Mouse (Mus musculus): ENCODE results near the gene Cd5. TPM values are rescaled to one million over a fixed set of nuclear protein-coding genes. Genes with fewer than 3 reads are reported as not detected.

Gene Cd5
- polyA plus RNA-seq (2015; fragmentation: Nextera tagmentation; extraction: Ambion mirVana) = 0.25 and 0.28 TPM in 2 replicates

- H3K9me3 ChIP-seq = no peaks in the 10 kb centered on the region
- H3K27ac ChIP-seq (replicated peaks) = no peak within 1 kb of the TSS
- ATAC-seq (ENCODE audit: low FRiP score, low read depth) = no peak
- no peaks in the 10 kb centered on the region for H3K4me1 ChIP-seq (replicated peaks)
- H3K36me3 ChIP-seq = no peaks in the 10 kb centered on the region
- no peak within 1 kb of the TSS for H3K4me3 ChIP-seq
- no peak within 1 kb of the TSS for H3K4me2 ChIP-seq
- H3K9ac ChIP-seq = no peak within 1 kb of the TSS
- no peaks in the 10 kb centered on the region for H3K27me3 ChIP-seq
- WGBS = 83% methylated on average over 4 of the region's 4 CpGs
Measured at GRCm38 (mm10) chr19:10738811-10739210, at the start of gene Cd5. Gene Cd5, minus strand, starts transcription at chr19:10739002.

- WGBS = 75% methylated on average over 9 of the region's 9 CpGs
- H3K4me3 ChIP-seq = no peak overlapping the region
- no peak overlapping the region for H3K9ac ChIP-seq
- H3K9me3 ChIP-seq = no peaks in the 10 kb centered on the region
- H3K4me1 ChIP-seq (replicated peaks) = peaks cover 14% of the 10 kb centered on the region
- H3K4me2 ChIP-seq = no peak overlapping the region
- no peaks in the 10 kb centered on the region for H3K36me3 ChIP-seq
- no peaks in the 10 kb centered on the region for H3K27me3 ChIP-seq
- no peak overlapping the region for H3K27ac ChIP-seq (replicated peaks)
- ATAC-seq (ENCODE audit: low FRiP score, low read depth) = no peak
Measured at GRCm38 (mm10) chr19:10788242-10788641, 49.4 kb upstream of the Cd5 start.

- WGBS = 89% methylated on average over 4 of the region's 4 CpGs
- Histone ChIP-seq H3K27me3 (no peaks in the 10 kb centered on the region), H3K9ac (no peak overlapping the region), H3K9me3 (no peaks in the 10 kb centered on the region), H3K4me3 (no peak overlapping the region), H3K27ac (replicated peaks) (no peak overlapping the region), H3K4me1 (replicated peaks) (peaks cover 14% of the 10 kb centered on the region), H3K4me2 (no peak overlapping the region), H3K36me3 (no peaks in the 10 kb centered on the region)
- ATAC-seq (ENCODE audit: low FRiP score, low read depth) = no peak
Measured at GRCm38 (mm10) chr19:10787406-10787805, 48.6 kb upstream of the Cd5 start.

GRCm38 (mm10) chr19:10786753-10787152 is 48.0 kb upstream of the Cd5 start:
- H3K27ac ChIP-seq (replicated peaks) = no peak overlapping the region
- peaks cover 14% of the 10 kb centered on the region for H3K4me1 ChIP-seq (replicated peaks)
- H3K27me3 ChIP-seq = no peaks in the 10 kb centered on the region
- no peak overlapping the region for H3K4me3 ChIP-seq
- H3K4me2 ChIP-seq = no peak overlapping the region
- no peak for ATAC-seq (ENCODE audit: low FRiP score, low read depth)
- H3K9ac ChIP-seq = no peak overlapping the region
- 85% methylated on average over 6 of the region's 6 CpGs for WGBS
- H3K9me3 ChIP-seq = no peaks in the 10 kb centered on the region
- no peaks in the 10 kb centered on the region for H3K36me3 ChIP-seq

DNA sequence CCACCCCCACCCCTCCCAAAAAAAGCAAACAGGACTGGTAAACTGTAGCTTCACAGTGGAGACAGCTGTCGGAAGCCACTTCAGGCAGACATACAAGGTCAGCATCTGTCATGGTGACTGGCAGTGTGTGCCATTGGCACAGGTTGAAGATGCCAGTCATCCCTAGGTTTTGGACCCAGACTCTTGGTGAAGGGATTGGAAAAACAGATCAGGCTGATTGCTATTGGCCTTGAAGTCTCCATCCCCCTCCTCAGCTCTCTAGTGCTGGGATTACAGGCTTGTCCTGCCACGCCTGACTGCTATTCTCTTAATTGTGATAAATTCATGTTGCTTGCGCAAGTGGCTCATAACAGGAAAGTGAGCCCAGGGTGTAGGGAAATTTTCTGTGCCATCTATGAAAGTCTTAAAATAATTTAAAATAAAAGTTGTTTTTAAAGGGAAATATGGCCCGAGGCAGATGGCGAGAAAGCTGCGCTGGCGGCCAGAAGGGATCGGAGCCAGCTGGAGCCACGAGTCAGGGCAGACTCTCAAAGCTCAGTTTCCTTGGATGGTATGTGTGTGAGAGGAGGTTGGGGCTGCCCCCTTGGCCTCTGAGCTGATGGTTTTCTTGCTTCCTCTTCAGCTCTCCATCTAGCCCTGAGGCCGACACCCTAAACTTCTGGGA is 46.1 kb upstream of the Cd5 start:
- Histone ChIP-seq H3K36me3 (no peaks in the 10 kb centered on the region), H3K9ac (no peak overlapping the region), H3K9me3 (no peaks in the 10 kb centered on the region), H3K27ac (replicated peaks) (no peak overlapping the region), H3K4me2 (no peak overlapping the region), H3K27me3 (no peaks in the 10 kb centered on the region), H3K4me3 (no peak overlapping the region), H3K4me1 (replicated peaks) (peaks cover 14% of the 10 kb centered on the region)
- 66% methylated on average over 10 of the region's 10 CpGs for WGBS
- ATAC-seq (ENCODE audit: low FRiP score, low read depth) = peak; percentile 28; the same call in 1 of the 2 replicates

- peaks cover 14% of the 10 kb centered on the region for H3K4me1 ChIP-seq (replicated peaks)
- 0 out of 2 replicates have a peak, but pooled peaks have one; percentile 42 for ATAC-seq (ENCODE audit: low FRiP score, low read depth)
- 0 out of 2 replicates have a peak overlapping the region, but pooled peaks have one; percentile 53 for H3K27ac ChIP-seq (replicated peaks)
- H3K4me3 ChIP-seq = no peak overlapping the region
- no peak overlapping the region for H3K9ac ChIP-seq
- no peaks in the 10 kb centered on the region for H3K36me3 ChIP-seq
- no peaks in the 10 kb centered on the region for H3K9me3 ChIP-seq
- H3K4me2 ChIP-seq = no peak overlapping the region
- WGBS = 31% methylated on average over 3 of the region's 3 CpGs
- no peaks in the 10 kb centered on the region for H3K27me3 ChIP-seq
Measured at GRCm38 (mm10) chr19:10784061-10784460, 45.3 kb upstream of the Cd5 start.

DNA sequence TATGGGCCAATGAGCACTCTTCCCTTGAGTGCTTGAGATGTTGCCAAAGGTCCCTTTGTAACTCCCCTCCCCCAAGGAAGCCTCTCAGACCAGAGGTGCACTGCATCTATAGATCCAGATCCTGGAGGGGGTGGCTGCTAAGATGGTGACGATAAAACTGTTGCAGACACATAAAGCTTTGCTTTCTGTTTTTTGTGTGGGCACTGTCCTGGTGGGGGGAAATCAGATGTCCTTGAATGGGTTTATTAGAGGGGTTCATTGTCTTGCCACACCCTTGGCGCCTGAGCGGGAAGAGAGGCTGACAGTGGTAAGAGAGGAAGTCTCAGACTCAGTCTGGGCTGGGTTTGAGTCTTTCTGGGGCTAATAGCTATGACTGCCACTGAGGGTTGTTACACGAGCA is 44.4 kb upstream of the Cd5 start:
- 86% methylated on average over 4 of the region's 4 CpGs for WGBS
- Histone ChIP-seq H3K4me2 (no peak overlapping the region), H3K27ac (replicated peaks) (no peak overlapping the region), H3K27me3 (no peaks in the 10 kb centered on the region), H3K4me3 (no peak overlapping the region), H3K36me3 (no peaks in the 10 kb centered on the region), H3K9me3 (no peaks in the 10 kb centered on the region), H3K9ac (no peak overlapping the region), H3K4me1 (replicated peaks) (peaks cover 14% of the 10 kb centered on the region)
- no peak for ATAC-seq (ENCODE audit: low FRiP score, low read depth)

DNA sequence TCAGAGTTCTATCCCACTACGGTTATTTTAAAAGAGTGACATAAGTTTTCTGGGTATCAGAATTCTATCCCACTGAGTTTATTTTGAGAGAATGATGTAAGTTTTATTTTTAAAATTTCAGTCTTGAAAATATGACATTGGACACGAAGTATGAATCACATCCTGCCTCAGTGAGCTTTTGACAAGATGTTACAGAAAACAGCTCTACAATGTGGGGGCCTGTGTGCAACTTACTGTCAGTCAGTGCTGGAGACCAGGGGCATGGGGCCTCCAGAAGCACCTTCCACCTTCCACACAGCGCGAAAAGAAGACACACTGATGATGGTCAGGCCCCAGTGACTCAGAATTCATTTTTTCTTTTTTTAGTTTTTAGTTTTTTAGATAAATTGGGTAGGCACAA is 42.8 kb upstream of the Cd5 start:
- H3K4me2 ChIP-seq = no peak overlapping the region
- no peak overlapping the region for H3K9ac ChIP-seq
- peaks cover 14% of the 10 kb centered on the region for H3K4me1 ChIP-seq (replicated peaks)
- no peak for ATAC-seq (ENCODE audit: low FRiP score, low read depth)
- no peak overlapping the region for H3K4me3 ChIP-seq
- WGBS = 87% methylated on average over 4 of the region's 4 CpGs
- H3K27ac ChIP-seq (replicated peaks) = no peak overlapping the region
- no peaks in the 10 kb centered on the region for H3K36me3 ChIP-seq
- H3K27me3 ChIP-seq = no peaks in the 10 kb centered on the region
- no peaks in the 10 kb centered on the region for H3K9me3 ChIP-seq

GRCm38 (mm10) chr19:10776906-10777305 is 38.1 kb upstream of the Cd5 start:
- no peaks in the 10 kb centered on the region for H3K36me3 ChIP-seq
- H3K27me3 ChIP-seq = no peaks in the 10 kb centered on the region
- WGBS = 92% methylated on average over 4 of the region's 4 CpGs
- no peak overlapping the region for H3K27ac ChIP-seq (replicated peaks)
- H3K4me3 ChIP-seq = no peak overlapping the region
- H3K9ac ChIP-seq = no peak overlapping the region
- H3K4me1 ChIP-seq (replicated peaks) = no peaks in the 10 kb centered on the region
- no peak overlapping the region for H3K4me2 ChIP-seq
- ATAC-seq (ENCODE audit: low FRiP score, low read depth) = no peak
- no peaks in the 10 kb centered on the region for H3K9me3 ChIP-seq

- no peak overlapping the region for H3K9ac ChIP-seq
- H3K27ac ChIP-seq (replicated peaks) = no peak overlapping the region
- no peak for ATAC-seq (ENCODE audit: low FRiP score, low read depth)
- no peaks in the 10 kb centered on the region for H3K36me3 ChIP-seq
- peaks cover 11% of the 10 kb centered on the region for H3K4me1 ChIP-seq (replicated peaks)
- no peaks in the 10 kb centered on the region for H3K27me3 ChIP-seq
- no peak overlapping the region for H3K4me3 ChIP-seq
- whole genome bisulfite sequencing = 95% methylated on average over 6 of the region's 6 CpGs
- no peaks in the 10 kb centered on the region for H3K9me3 ChIP-seq
- no peak overlapping the region for H3K4me2 ChIP-seq
Measured at GRCm38 (mm10) chr19:10774141-10774540, 35.3 kb upstream of the Cd5 start.

DNA sequence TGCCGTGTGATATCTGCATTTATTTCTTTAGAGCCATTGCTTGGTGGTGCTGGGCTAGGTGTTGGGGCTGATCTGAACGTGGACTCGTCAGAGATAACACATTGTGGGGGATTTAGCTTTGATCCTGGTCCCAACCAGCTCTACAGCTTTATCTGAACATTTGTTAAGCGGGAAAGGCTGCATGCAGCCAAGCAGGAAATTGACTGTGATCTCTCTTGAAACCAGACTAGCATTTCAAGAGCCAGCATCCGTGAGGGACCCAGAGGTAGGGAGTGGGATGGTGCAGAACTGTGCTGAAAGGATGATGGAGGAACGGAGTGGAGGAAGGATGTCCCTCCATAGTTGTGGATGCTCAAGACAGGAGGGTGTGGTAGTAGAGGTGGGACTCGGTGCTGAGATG is 34.6 kb upstream of the Cd5 start:
- H3K27me3 ChIP-seq = no peaks in the 10 kb centered on the region
- WGBS = 79% methylated on average over 7 of the region's 7 CpGs
- no peaks in the 10 kb centered on the region for H3K9me3 ChIP-seq
- no peak overlapping the region for H3K4me3 ChIP-seq
- peaks cover 19% of the 10 kb centered on the region for H3K4me1 ChIP-seq (replicated peaks)
- no peak overlapping the region for H3K4me2 ChIP-seq
- no peak for ATAC-seq (ENCODE audit: low FRiP score, low read depth)
- no peak overlapping the region for H3K27ac ChIP-seq (replicated peaks)
- no peaks in the 10 kb centered on the region for H3K36me3 ChIP-seq
- no peak overlapping the region for H3K9ac ChIP-seq

DNA sequence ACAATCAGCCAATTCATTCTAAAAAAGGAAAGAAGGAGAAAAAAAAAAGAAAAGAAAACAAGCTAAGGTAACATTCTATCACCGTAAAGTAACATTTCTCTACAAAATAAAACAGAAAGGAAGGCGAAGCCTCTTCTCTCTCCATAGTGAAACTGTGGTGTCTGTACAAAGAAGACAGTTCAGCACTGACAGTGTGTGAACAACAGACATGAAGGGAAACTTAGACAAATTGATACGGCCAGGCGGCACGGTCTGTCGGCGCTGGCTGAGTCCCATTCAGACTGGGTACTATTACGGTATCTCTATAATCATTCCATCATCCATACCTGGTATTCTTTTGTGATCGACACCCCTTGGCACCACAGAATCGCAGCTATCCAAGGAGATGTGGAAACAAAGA is 34.1 kb upstream of the Cd5 start:
- 94% methylated on average over 10 of the region's 10 CpGs for WGBS
- no peak overlapping the region for H3K4me3 ChIP-seq
- H3K27ac ChIP-seq (replicated peaks) = no peak overlapping the region
- no peaks in the 10 kb centered on the region for H3K36me3 ChIP-seq
- no peak for ATAC-seq (ENCODE audit: low FRiP score, low read depth)
- no peaks in the 10 kb centered on the region for H3K9me3 ChIP-seq
- H3K4me2 ChIP-seq = no peak overlapping the region
- H3K27me3 ChIP-seq = no peaks in the 10 kb centered on the region
- H3K9ac ChIP-seq = no peak overlapping the region
- H3K4me1 ChIP-seq (replicated peaks) = peaks cover 20% of the 10 kb centered on the region

DNA sequence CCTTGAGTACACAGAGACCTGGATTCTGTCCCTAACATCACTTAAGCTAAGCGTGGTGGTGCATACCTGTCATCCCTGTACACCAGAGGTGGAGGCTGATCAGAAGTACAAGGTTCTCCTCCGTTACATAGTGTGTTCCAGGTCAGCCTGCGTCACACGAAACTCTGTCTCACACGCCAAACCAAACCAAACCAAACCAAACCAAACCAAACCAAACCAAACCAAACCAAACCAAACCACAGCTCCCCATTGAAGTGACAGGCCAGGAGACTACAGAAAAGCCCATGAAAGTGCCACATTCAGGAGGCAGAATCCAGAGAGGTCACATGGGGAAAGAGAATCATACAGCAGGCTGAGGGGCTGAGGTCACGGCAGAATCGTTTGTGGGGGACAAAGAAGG is 33.2 kb upstream of the Cd5 start:
- 81% methylated on average over 7 of the region's 7 CpGs for WGBS
- H3K27ac ChIP-seq (replicated peaks) = no peak overlapping the region

More for the DNA sequence above, 33.2 kb upstream of the Cd5 start:
- Histone ChIP-seq H3K27me3 (no peaks in the 10 kb centered on the region), H3K9ac (no peak overlapping the region), H3K4me2 (no peak overlapping the region), H3K4me1 (replicated peaks) (peaks cover 23% of the 10 kb centered on the region), H3K4me3 (no peak overlapping the region), H3K9me3 (no peaks in the 10 kb centered on the region), H3K36me3 (no peaks in the 10 kb centered on the region)
- no peak for ATAC-seq (ENCODE audit: low FRiP score, low read depth)

All from hindbrain, embryonic 15.5 days (tissue).